Mouse (Mus musculus): ENCODE measurements around the gene Larp6. TPM values are rescaled to one million over a fixed set of nuclear protein-coding genes. Genes with fewer than 3 reads are reported as not detected.

Gene Larp6
- polyA plus RNA-seq, 1 experiment = 0.44 TPM

DNA sequence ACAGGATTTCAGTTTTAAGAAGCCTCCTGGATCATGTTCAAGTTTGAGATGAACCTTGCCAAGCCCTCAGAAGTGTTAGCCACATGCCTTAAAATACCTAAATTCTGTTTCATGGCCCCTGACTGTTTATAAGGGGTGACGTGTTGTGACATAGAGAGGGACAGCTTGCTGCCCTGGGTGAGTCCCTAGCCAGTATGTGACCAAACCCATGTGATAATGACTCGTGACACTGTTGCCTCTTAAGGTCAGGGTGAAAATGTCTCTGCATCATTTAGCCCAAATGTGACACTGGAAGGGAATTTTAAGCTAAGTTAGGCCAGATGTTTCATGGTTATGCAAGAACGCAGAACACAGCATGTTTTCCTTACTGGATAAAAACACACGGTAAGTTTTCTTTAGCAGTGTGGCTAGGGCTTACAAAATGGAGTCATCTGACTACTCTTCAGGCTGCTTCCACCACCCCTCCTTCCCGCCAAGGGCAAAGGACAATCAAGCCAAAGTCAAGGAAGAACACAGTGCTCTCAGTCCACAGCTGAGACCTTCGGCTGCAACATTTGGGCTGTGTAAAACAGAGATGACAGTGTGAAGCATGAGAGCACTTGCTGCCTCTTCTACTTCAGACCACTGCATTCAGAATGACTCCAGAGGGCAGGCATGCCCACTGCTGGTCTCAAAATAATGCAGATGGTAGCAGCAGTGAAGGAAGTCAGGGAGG lies 16.4 kb upstream of the Larp6 start:
- Histone ChIP-seq H3K4me3 (ENCODE audit: insufficient read depth, low read depth, low read length) (no peak overlapping the region), H3K27ac (replicated peaks; ENCODE audit: low read depth, low read length) (peak overlapping the region; percentile 51; the same call in 1 of the 2 replicates), H3K4me1 (ENCODE audit: control insufficient read depth, insufficient read depth, insufficient read length, low read length) (no peaks in the 10 kb centered on the region)

DNA sequence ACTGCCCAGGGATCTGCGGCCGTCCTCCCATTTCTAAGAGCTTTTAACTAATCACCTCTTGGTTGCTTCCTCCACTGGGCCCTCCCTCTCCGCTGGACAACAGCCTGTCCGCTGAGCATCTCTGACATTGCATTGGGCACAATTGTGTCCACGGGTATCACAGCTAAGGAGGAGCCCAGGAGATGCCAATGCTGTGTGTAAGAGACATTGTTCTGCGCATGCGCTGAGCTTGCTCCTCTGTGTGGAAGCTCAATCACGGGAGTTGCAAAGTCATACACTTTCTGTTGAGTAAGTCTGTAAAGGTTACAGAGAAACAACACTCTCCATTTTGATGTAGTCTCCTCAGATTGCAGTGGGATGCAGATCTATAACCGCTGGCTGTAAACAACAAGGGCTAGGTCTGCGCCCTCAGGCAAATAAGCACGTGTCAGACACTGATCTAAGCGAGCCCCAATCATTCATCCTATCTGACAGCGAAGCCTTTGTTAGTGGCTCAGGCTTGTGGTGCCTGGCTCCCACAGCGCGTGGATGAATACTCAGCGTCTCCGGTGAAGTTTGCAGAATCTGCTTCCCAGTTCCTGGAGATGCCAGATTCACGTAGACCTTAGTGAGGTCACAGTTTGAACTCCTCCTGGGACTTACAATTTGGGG lies 13.1 kb upstream of the Larp6 start:
- H3K27ac ChIP-seq (replicated peaks; ENCODE audit: low read depth, low read length) = no peak overlapping the region
- no peaks in the 10 kb centered on the region for H3K4me1 ChIP-seq (ENCODE audit: control insufficient read depth, insufficient read depth, insufficient read length, low read length)
- no peak overlapping the region for H3K4me3 ChIP-seq (ENCODE audit: insufficient read depth, low read depth, low read length)

DNA sequence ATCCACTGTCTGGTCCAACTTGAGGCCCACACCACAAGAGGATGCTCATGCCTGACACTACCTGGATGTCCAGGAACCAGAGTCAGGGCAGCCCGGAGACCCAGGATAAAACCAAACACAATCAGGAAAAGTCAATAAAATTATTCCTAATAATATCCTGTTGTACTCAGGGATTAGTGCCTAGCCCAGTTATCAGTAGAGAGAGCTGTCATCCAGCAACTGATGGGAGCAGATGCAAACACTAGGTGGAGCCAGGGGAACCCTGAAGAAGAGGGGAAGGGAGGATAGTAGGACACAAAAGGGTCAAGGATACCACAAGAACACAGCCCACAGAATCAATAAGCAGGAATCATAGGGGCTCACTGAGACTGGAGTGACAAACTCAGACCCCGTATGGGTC lies 5.2 kb upstream of the Larp6 start:
- Histone ChIP-seq H3K4me3 (ENCODE audit: insufficient read depth, low read depth, low read length) (no peak overlapping the region), H3K27ac (replicated peaks; ENCODE audit: low read depth, low read length) (no peak overlapping the region), H3K4me1 (ENCODE audit: control insufficient read depth, insufficient read depth, insufficient read length, low read length) (no peaks in the 10 kb centered on the region)

DNA sequence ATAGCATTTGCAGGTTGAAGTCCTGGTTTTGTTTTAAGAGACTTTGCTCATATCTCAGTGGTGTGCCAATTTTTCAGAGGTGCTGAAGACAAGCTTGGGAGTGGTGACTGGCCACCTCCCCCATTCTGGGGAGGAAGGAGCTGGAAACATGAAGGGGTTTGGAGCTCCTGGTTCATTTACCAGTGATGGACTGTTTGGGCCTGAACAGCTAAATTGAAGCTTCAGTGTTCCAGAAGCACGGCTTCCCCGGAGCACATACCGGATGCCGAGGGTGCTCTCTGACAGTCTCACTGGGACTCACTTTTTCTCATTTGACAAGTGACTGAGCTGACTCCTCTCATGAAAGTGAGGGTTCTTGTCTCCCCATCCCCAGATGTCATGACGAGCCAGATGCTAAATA lies 4.2 kb upstream of the Larp6 start:
- H3K4me1 ChIP-seq (ENCODE audit: control insufficient read depth, insufficient read depth, insufficient read length, low read length) = no peaks in the 10 kb centered on the region
- no peak overlapping the region for H3K4me3 ChIP-seq (ENCODE audit: insufficient read depth, low read depth, low read length)

DNA sequence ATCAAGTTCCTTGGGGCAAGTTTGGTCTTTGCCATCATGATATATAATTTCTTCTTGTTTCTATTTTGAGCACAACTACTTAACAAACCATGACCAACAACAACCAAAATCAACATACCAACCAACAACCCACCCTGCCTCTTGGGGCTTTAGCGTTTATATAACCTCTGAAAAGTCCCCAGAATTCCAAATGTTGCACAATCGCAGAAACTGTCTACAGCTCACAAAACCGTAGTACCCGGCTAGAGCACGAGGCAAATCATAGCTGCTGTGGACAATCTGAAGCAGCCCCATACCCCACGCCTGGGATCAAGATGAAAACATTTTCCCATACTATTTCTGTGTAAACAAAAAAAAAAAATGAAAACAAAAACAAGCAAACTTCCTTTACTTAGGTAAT lies 3.1 kb upstream of the Larp6 start:
- Histone ChIP-seq H3K4me3 (ENCODE audit: insufficient read depth, low read depth, low read length) (no peak overlapping the region), H3K4me1 (ENCODE audit: control insufficient read depth, insufficient read depth, insufficient read length, low read length) (no peaks in the 10 kb centered on the region), H3K27ac (replicated peaks; ENCODE audit: low read depth, low read length) (no peak overlapping the region)

More for the DNA sequence above, 4.2 kb upstream of the Larp6 start:
- no peak overlapping the region for H3K27ac ChIP-seq (replicated peaks; ENCODE audit: low read depth, low read length)

DNA sequence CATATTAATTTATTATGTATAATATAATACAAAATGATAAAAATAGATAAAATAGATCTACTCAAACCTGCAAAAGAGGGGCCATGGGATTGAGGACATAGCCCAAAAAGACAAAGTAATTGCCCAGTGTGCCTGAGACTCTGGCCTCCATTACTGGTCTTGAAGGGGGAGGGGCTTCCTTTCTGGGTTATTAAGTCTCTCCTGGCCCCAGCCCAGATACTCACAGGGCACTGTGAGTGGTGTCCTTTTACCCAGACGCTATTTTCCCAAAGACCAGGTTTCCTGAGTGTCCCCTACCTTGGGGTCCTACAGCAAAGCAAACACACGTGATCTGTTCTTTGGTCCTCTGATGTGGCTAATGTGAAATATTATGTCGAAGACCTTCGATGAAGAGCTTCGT lies 778 bp upstream of the Larp6 start:
- Histone ChIP-seq H3K4me3 (ENCODE audit: insufficient read depth, low read depth, low read length) (no peak overlapping the region), H3K27ac (replicated peaks; ENCODE audit: low read depth, low read length) (no peak overlapping the region), H3K4me1 (ENCODE audit: control insufficient read depth, insufficient read depth, insufficient read length, low read length) (no peaks in the 10 kb centered on the region)

DNA sequence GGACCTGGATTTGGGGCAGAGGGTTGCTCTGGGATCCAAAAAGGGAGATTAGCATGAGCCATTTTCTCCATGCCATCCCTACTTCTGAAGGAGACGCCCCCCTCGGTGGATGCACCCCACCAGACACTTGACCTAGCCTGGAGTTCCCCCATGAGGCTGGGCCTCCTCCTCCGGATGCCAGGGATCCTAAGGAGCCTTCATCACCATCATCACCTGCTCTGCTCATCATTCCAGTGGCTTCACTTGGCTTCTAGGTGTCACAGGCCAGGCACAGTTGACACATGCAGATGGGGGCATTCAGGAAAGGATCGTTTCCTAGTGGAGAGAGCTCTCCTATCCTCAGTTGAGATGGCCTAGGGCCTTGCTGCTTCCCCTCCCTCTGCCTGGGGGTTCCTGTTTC lies 827 bp downstream of the Larp6 start:
- Histone ChIP-seq H3K27ac (replicated peaks; ENCODE audit: low read depth, low read length) (no peak overlapping the region), H3K4me1 (ENCODE audit: control insufficient read depth, insufficient read depth, insufficient read length, low read length) (no peaks in the 10 kb centered on the region), H3K4me3 (ENCODE audit: insufficient read depth, low read depth, low read length) (peak overlapping the region; percentile 61)

DNA sequence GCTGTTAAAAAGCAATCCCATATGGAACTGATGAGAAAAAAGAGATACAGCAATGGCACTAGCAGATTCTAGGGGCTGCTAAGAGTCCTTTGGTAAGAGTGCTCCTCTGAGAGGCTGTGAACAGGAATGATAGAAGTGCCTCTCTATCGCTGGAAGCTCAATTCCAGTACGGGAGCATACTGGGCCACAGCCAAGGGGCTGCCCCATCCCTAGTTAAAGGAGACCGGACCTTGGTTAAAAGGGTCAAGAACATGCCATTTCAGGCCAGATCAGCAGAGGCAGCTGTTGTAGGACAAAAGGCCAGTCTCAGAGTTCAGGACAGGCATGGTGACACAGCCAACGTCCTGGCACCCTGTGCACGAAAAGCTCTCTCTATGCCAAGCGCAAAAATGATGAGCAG lies 1.4 kb downstream of the Larp6 start:
- Histone ChIP-seq H3K27ac (replicated peaks; ENCODE audit: low read depth, low read length) (no peak overlapping the region), H3K4me1 (ENCODE audit: control insufficient read depth, insufficient read depth, insufficient read length, low read length) (no peaks in the 10 kb centered on the region), H3K4me3 (ENCODE audit: insufficient read depth, low read depth, low read length) (0 out of 2 replicates have a peak overlapping the region, but pooled peaks have one; percentile 61)

DNA sequence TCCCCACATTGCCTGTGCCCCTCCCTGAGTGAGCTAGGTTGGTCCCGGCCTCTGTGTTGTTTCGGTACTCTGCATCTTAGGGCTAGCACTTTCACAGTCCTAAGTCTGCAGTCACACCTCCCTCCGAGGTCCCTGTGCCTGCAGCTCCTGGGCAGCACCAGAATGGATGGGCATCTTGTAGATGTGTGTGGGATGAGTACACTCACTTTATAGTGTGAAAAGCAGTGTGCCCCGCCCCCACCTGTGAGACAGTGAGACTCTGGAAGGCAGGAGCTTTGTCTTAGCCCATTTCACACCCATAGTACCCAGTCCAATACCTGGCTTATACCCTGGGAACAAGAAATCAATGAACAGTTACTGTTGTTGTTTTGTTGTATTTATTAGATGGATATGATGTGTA lies 2.5 kb downstream of the Larp6 start:
- Histone ChIP-seq H3K27ac (replicated peaks; ENCODE audit: low read depth, low read length) (no peak overlapping the region), H3K4me3 (ENCODE audit: insufficient read depth, low read depth, low read length) (no peak overlapping the region), H3K4me1 (ENCODE audit: control insufficient read depth, insufficient read depth, insufficient read length, low read length) (no peaks in the 10 kb centered on the region)

DNA sequence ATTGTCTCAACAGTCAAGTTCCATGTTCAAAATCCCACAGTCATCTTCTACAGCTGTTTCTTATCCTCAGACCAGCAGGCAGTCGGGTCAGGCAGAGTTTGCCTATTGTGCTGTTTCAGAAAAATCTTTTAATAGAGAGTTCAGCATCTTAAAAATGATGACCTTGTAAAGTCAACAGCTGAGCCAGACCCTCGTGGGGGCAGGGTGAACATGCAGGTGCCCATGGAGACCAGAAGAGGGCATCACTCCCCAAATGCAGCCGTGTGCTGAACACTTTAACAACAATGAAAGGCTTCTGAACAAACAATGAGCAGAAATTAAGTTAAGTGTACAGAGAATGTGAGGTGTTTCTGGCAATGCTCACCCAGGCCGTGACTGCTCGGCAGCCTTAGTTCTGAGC lies 3.0 kb downstream of the Larp6 start:
- Histone ChIP-seq H3K4me3 (ENCODE audit: insufficient read depth, low read depth, low read length) (no peak overlapping the region), H3K27ac (replicated peaks; ENCODE audit: low read depth, low read length) (no peak overlapping the region), H3K4me1 (ENCODE audit: control insufficient read depth, insufficient read depth, insufficient read length, low read length) (no peaks in the 10 kb centered on the region)

DNA sequence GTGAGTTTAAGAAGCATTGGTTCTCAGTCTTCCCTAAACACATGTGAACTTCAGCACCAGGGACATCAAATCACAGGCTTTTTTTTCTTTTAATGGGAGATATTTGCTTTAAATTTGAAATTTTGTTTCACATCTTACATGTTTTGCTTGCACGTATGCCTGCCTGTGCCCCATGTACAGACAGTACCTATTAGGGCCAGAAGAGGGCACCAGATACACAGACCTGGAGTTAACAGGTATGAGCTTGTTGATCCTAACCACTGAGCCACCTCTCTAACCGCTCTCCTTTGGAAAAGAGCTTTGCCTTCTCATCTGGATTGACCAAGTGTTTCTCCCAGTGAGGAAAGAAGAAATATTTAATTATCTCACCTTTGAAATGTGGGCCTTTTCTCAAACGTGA lies 5.5 kb downstream of the Larp6 start:
- Histone ChIP-seq H3K4me3 (ENCODE audit: insufficient read depth, low read depth, low read length) (no peak overlapping the region), H3K4me1 (ENCODE audit: control insufficient read depth, insufficient read depth, insufficient read length, low read length) (no peaks in the 10 kb centered on the region), H3K27ac (replicated peaks; ENCODE audit: low read depth, low read length) (no peak overlapping the region)

DNA sequence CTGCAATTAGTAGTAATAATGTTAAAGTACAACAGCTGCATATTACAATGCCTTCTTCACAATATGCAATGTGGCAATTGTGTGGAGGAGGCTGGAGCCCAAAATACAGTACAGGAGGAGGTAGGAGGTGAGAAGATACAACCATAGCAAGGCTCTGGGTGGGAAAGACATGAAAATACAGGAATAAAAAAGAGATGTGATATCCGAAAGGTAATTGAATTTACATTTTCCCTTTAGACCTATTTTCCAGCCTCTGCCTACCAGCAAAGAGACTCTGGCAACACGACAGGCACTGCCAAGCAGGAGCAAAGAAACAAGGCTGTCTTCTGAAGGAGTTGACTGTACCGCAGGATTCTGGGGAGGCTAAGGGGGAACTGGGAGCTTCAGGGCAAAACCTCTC lies 6.9 kb downstream of the Larp6 start:
- Histone ChIP-seq H3K4me1 (ENCODE audit: control insufficient read depth, insufficient read depth, insufficient read length, low read length) (no peaks in the 10 kb centered on the region), H3K4me3 (ENCODE audit: insufficient read depth, low read depth, low read length) (no peak overlapping the region)

DNA sequence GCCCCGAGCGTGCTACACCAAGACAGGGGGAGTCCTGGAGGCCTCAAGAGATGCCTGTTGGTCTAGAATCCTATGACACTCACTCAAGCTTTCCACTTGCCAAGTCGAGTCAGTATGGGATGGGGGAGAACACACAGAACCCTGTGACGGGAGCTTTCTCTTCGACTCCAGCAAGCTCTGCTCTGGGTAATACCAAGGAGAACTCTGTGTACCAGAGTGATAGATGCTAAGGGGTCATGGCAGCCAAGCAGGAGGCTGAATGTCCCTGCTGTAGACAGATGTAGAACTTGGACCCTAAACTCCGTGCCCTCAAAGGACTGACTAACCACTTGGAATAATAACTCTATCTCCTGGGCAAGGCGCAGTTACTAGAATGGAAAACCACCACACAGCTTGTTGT lies 12.2 kb downstream of the Larp6 start:
- Histone ChIP-seq H3K27ac (replicated peaks; ENCODE audit: low read depth, low read length) (no peak overlapping the region), H3K4me1 (ENCODE audit: control insufficient read depth, insufficient read depth, insufficient read length, low read length) (no peaks in the 10 kb centered on the region)

More for the DNA sequence above, 6.9 kb downstream of the Larp6 start:
- no peak overlapping the region for H3K27ac ChIP-seq (replicated peaks; ENCODE audit: low read depth, low read length)

DNA sequence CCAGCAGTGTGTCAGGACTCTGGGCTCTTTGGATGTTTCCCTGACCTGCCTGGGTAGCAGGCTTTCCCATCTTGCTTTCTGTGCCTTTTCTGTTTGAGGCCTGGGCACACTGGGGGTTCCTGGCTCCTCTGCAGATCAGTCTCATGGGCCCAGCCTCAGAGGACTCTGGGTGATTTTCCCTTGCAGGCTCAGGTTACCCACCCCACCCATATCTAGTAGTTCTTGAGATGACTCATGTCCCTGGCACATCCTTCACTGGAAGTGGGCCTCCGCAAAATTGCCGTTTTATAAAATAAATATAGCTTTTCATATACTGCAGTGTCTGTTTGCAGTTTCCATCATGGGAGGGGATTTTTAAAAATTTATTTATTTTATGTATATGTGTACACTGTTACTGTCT lies 21.5 kb downstream of the Larp6 start:
- Histone ChIP-seq H3K4me1 (ENCODE audit: control insufficient read depth, insufficient read depth, insufficient read length, low read length) (no peaks in the 10 kb centered on the region), H3K27ac (replicated peaks; ENCODE audit: low read depth, low read length) (no peak overlapping the region), H3K4me3 (ENCODE audit: insufficient read depth, low read depth, low read length) (no peak overlapping the region)

More for the DNA sequence above, 12.2 kb downstream of the Larp6 start:
- H3K4me3 ChIP-seq (ENCODE audit: insufficient read depth, low read depth, low read length) = no peak overlapping the region

DNA sequence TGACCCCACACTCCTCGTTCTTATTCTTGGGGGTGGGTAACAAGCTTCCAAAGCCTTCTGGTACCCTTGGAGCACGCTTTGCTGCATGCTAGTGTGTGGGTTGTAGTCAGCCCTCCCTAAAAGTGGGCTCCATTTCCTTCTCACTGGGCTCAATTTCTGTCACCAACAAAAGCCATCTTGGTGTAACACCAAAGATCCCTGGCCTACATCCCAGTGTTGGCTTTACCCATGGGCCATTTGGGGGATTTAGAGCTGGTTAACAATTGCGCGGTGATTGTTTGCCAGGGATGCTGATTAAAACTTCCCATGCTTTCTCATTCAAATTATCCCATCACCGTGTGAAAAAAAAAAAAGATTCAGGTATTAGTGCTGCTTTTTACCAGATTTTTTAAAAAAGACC lies 26.3 kb downstream of the Larp6 start:
- Histone ChIP-seq H3K4me3 (ENCODE audit: insufficient read depth, low read depth, low read length) (no peak overlapping the region), H3K4me1 (ENCODE audit: control insufficient read depth, insufficient read depth, insufficient read length, low read length) (peaks cover 20% of the 10 kb centered on the region), H3K27ac (replicated peaks; ENCODE audit: low read depth, low read length) (no peak overlapping the region)

DNA sequence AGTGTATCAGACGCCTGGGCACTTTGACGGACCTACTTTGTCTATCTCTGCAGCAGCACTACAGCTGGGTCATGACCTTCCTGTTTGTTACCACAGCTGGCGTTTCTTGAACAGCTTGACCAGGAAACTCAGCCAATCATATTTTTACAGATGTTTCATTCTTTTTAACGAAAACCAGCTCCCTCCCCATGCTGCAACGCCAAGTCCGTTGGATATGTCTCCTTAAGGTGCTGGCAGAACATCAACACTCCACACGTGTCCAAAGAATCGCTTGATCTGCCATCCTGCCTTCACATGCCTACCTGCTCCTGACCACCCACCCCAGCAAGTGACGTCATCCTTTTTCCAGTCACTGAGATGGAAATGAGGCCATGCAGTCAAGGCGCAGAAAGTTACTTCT lies 28.6 kb downstream of the Larp6 start:
- H3K27ac ChIP-seq (replicated peaks; ENCODE audit: low read depth, low read length) = peak overlapping the region; percentile 2; the same call in 1 of the 2 replicates
- no peak overlapping the region for H3K4me3 ChIP-seq (ENCODE audit: insufficient read depth, low read depth, low read length)
- peaks cover 20% of the 10 kb centered on the region for H3K4me1 ChIP-seq (ENCODE audit: control insufficient read depth, insufficient read depth, insufficient read length, low read length)

Measured in brown adipose tissue, adult 24 weeks (tissue).